Mouse (Mus musculus) MEL (cell line): ENCODE results near the gene Ikbke.

Experiments used
- POLR2A ChIP-seq, 2 experiments: IDR thresholded peaks; 2 replicates each; pipeline ENCODE4 v1.6.1; 2011 to 2012; ENCODE audit warnings: low read length in 2 of 2, mild to moderate bottlenecking in 2 of 2, control low read depth in 1 of 2, improper control_type of control experiment in 1 of 2, low read depth in 1 of 2, moderate library complexity in 1 of 2; ENCODE audit not compliant: control insufficient read depth in 1 of 2, insufficient read depth in 1 of 2, poor library complexity in 1 of 2
- USF2 ChIP-seq, 2 experiments: IDR thresholded peaks; 2 replicates each; pipeline ENCODE4 v1.6.1; 2011 to 2012; ENCODE audit warnings: improper control_type of control experiment in 2 of 2, low read length in 2 of 2, borderline replicate concordance in 1 of 2, inconsistent platforms in 1 of 2, low read depth in 1 of 2, mild to moderate bottlenecking in 1 of 2; ENCODE audit not compliant: insufficient read depth in 1 of 2

- TF ChIP-seq USF2 (IDR thresholded peaks at IDR 0.05; ENCODE audit: borderline replicate concordance in 1 of 2, insufficient read depth in 1 of 2, low read depth in 1 of 2, low read length in 2 of 2), result no peak
- TF ChIP-seq POLR2A (IDR thresholded peaks at IDR 0.05; ENCODE audit: control insufficient read depth in 1 of 2, insufficient read depth in 1 of 2, low read depth in 1 of 2, low read length in 2 of 2, poor library complexity in 1 of 2), result no peak
Measured at GRCm38 (mm10) chr1:131245089-131245856, 34.1 kb downstream of the Ikbke start, which contains the start of gene Rassf5.
